Mouse (Mus musculus) midbrain, embryonic 15.5 days (tissue): ENCODE data around the gene Tango2. TPM values are rescaled to one million over a fixed set of nuclear protein-coding genes. Genes with fewer than 3 reads are reported as not detected.

ENCODE experiments used
- ATAC-seq: fragments of 200-750 bp; cut with Nextera tagmentation; replicated peaks from 2 replicates; pipeline ENCODE4 v1.8.0; 2017; ENCODE audit warnings: moderate TSS enrichment
- H3K27ac ChIP-seq: fragments of 300-500 bp; sonication (generic); 2 replicates; pipeline ENCODE4 v1.5.1; 2015; ENCODE audit warnings: mild to moderate bottlenecking, inconsistent platforms
- H3K27me3 ChIP-seq: fragments of 300-500 bp; sonication (generic); replicated peaks from 2 replicates; pipeline ENCODE4 v1.6.1; 2015; ENCODE audit warnings: inconsistent platforms
- H3K36me3 ChIP-seq: fragments of 300-500 bp; sonication (generic); replicated peaks from 2 replicates; pipeline ENCODE4 v1.6.1; 2015; ENCODE audit warnings: inconsistent platforms
- H3K4me1 ChIP-seq: fragments of 300-500 bp; sonication (generic); 2 replicates; pipeline ENCODE4 v1.6.1; 2015; ENCODE audit warnings: inconsistent platforms
- H3K4me2 ChIP-seq: fragments of 300-500 bp; sonication (generic); 2 replicates; pipeline ENCODE4 v1.6.1; 2015; ENCODE audit warnings: inconsistent platforms, mild to moderate bottlenecking, moderate library complexity
- H3K4me3 ChIP-seq: fragments of 300-500 bp; sonication (generic); 2 replicates; pipeline ENCODE4 v1.5.1; 2015; ENCODE audit warnings: mild to moderate bottlenecking, inconsistent platforms
- H3K9ac ChIP-seq: fragments of 300-500 bp; sonication (generic); 2 replicates; pipeline ENCODE4 v1.6.1; 2015; ENCODE audit warnings: mild to moderate bottlenecking, inconsistent platforms
- H3K9me3 ChIP-seq: fragments of 300-500 bp; sonication (generic); 2 replicates; pipeline ENCODE4 v1.6.1; 2016; ENCODE audit warnings: inconsistent platforms
- WGBS: fragments of 180-500 bp; shearing (Covaris S2); methylation state at CpG from one replicate; pipeline ENCODE4 v1.1.7; 2015; ENCODE audit warnings: mixed read lengths; 5-methylcytosine and 5-hydroxymethylcytosine counted together
- polyA plus RNA-seq: library from polyadenylated mRNA; unstranded; fragments of >200 nt; fragmentation: Nextera tagmentation; extraction: Ambion mirVana; gene quantifications from 2 replicates; pipeline ENCODE4 v1.2.1, GENCODE M21; 2015

The Tango2 gene
- polyA plus RNA-seq, 1 experiment from 2014 or later: 74.3 TPM

DNA sequence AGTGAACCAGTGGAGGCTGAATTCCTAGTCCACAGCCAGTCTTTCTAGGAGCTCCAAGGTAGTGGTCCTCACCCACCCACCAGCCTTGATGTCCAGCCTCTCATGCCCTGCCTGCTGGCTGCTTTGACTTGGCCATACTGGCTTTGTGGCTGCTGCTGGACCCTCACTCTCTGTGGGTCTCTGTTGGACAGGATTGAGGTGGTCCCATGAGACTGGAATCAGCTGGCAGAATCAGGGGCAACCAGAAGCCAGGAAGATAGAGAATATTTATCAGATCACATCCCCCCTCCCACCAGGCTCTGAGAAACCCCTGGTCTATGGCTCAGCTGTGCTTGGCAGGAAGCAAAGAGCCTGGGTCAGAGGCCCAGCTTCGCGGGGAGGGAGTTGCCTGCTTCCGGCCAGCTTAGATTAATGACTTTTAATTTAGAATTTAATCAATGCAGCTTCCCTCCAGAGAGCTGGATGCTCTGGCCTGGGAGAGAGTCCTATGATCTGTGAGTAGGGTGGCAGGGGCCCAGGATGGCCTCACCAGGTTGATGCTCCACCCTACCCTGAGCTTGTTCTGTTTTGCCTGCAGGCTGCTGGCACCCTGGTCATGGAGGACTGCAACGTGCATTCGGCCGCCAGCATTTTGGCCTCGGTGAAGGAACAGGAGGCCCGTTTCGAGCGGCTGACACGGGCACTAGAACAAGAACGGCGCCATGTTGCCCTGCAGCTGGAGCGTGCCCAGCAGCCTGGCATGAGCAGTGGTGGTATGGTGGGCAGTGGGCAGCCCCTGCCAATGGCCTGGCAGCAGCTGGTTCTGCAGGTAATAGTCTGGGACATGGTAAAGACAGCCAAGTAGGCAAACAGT is 40.9 kb upstream of the Tango2 start:
- Histone ChIP-seq H3K36me3 (no peaks in the 10 kb centered on the region), H3K9ac (no peak overlapping the region), H3K9me3 (no peaks in the 10 kb centered on the region), H3K27me3 (no peaks in the 10 kb centered on the region), H3K4me3 (no peak overlapping the region), H3K4me2 (no peak overlapping the region), H3K27ac (peak overlapping the region; percentile 32; the same call in 1 of the 2 replicates), H3K4me1 (peaks cover 43% of the 10 kb centered on the region)
- no peak for ATAC-seq
- WGBS: 74% methylated on average over 14 of the region's 14 CpGs

DNA sequence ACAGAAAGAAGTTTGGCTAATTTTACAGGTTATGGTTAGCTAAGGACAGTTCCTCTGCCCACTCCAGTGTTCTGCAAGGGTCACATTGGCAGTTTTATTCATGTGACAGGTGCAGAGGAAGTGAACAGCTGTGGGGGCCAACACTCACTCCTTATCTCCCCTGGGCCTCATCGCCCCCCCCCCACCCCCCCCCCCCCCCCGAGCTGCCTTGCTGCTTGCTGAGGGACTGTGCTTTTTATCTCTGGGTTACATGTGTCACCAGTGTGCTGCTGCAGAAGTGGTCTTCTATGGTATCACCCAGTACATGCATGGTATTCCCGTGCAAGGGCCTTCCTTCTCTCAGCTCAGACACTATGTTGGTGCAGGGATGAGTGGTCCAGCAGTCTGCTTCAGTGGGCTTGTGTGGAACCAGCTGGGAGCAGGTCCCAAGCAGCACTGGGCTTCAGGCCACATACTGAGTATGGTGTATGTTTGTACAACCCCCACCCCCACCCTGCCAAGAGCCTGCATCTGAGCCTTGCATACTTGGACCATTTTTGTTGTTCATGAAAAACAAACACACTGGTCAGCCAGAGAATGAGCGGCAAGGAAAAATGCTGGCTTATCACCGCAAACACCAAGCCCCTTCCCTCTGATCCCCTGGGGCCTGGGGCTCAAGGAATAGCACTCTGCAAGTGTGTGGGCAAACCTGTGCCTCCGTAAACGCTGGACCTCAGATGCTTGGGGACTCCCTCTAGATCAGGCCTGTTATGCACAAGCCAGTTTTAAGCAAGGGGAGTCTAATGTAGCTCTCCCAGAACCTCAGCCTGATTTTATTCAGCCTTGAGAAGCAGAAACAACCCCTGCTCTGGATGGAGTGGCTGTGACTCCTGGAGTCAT is 40.0 kb upstream of the Tango2 start:
- Histone ChIP-seq H3K9ac (no peak overlapping the region), H3K4me2 (no peak overlapping the region), H3K4me3 (no peak overlapping the region), H3K4me1 (peaks cover 39% of the 10 kb centered on the region), H3K27ac (peak overlapping the region; percentile 32; the same call in 1 of the 2 replicates), H3K36me3 (no peaks in the 10 kb centered on the region), H3K9me3 (no peaks in the 10 kb centered on the region), H3K27me3 (no peaks in the 10 kb centered on the region)
- WGBS: 37% methylated on average over 5 of the region's 7 CpGs
- ATAC-seq: no peak

DNA sequence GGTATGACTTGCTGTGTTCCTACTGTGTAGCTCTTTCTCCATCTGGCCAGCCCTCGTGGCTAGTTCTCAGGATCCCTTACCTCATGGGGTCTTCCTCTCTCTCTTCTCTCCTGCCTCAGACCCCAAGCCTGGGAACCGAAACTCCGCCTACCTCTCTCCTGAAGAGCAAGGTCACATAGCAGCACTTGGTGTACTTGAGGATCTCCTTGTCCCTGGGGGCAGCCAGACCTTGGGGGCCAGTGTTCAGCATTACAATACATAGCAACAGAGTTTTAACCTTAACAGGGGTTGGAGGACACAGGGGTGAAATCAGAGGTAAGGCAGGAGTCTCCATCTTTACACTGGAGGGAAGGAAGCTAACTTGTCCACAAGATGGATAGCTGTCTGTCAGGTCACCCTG is 39.1 kb upstream of the Tango2 start:
- H3K4me1 ChIP-seq: peaks cover 35% of the 10 kb centered on the region

DNA sequence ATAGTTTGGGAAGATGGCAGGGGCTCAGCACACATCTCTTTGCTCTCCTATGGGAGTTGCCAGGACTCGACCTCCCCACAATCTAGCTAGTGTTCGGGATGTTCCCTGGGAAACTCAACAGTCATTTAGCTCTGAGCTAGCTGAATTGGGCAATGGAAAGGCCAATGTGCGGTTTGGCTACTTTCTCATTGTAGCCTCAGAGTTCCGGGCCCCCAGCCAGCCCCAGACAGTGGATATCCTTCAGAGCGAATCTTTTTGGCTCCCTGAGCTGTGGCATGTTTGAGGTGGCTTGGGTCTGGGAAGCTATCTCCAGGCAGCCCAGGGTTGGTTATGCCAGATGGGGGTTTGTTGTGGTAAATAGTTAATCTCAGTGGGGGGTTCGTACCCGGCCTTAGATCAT is 38.5 kb upstream of the Tango2 start:
- H3K27ac ChIP-seq: 0 out of 2 replicates have a peak overlapping the region, but pooled peaks have one; percentile 7
- no peaks in the 10 kb centered on the region for H3K9me3 ChIP-seq
- H3K9ac ChIP-seq: no peak overlapping the region
- H3K27me3 ChIP-seq: no peaks in the 10 kb centered on the region
- H3K36me3 ChIP-seq: no peaks in the 10 kb centered on the region
- no peak for ATAC-seq
- peaks cover 39% of the 10 kb centered on the region for H3K4me1 ChIP-seq
- H3K4me3 ChIP-seq: no peak overlapping the region
- 72% methylated on average over 7 of the region's 7 CpGs for WGBS
- H3K4me2 ChIP-seq: no peak overlapping the region

More for the DNA sequence above, 39.1 kb upstream of the Tango2 start:
- Histone ChIP-seq H3K27me3 (no peaks in the 10 kb centered on the region), H3K27ac (no peak overlapping the region), H3K4me2 (no peak overlapping the region), H3K36me3 (no peaks in the 10 kb centered on the region), H3K4me3 (no peak overlapping the region), H3K9ac (no peak overlapping the region), H3K9me3 (no peaks in the 10 kb centered on the region)
- ATAC-seq: no peak
- WGBS: 59% methylated on average over 3 of the region's 3 CpGs

DNA sequence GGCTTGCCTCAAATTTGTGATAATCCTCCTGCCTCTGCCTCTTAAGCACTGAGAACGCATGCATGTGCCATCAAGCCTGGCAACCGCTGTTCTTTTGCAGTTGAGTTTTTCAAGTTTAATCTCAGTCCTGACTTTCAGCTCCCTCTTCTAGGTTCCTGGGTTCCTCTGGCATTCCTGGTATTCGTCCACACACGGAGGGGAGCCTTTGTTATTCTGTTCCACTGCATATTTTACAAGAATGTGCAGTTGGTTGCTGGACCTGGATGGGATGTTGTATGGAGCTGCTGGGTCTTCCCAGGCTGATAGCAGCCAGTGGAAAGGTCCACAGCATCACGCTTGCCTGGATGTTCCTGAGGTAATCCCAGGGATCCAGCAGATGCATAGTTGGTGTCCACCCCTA is 37.5 kb upstream of the Tango2 start:
- Histone ChIP-seq H3K27ac (no peak overlapping the region), H3K27me3 (no peaks in the 10 kb centered on the region), H3K4me3 (no peak overlapping the region), H3K9me3 (no peaks in the 10 kb centered on the region), H3K4me1 (peaks cover 49% of the 10 kb centered on the region), H3K9ac (no peak overlapping the region), H3K36me3 (no peaks in the 10 kb centered on the region), H3K4me2 (no peak overlapping the region)
- no peak for ATAC-seq
- WGBS: 58% methylated on average over 5 of the region's 5 CpGs

DNA sequence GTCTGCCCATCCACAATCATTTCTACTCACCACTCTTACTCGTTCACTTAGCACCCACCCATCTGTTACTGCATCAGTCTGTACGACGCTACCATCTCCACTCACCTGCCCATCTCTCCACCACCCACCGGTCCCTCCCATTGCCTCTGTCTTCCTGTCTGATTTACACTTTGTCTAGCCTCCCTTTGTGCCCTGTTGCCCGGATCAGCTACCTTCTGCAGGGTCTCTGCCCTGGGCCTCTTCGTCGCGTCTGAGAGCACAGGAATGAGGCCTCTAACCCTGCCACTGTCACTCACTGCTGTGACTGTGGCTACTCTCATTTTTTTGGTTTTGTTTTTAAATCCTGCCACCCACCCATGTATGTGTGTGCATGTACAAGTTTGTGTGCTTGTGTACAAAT is 36.8 kb upstream of the Tango2 start:
- no peak overlapping the region for H3K4me2 ChIP-seq
- 52% methylated on average over 8 of the region's 8 CpGs for WGBS
- no peak for ATAC-seq
- peaks cover 57% of the 10 kb centered on the region for H3K4me1 ChIP-seq
- H3K9ac ChIP-seq: no peak overlapping the region
- no peaks in the 10 kb centered on the region for H3K27me3 ChIP-seq
- no peak overlapping the region for H3K27ac ChIP-seq
- no peaks in the 10 kb centered on the region for H3K36me3 ChIP-seq
- no peaks in the 10 kb centered on the region for H3K9me3 ChIP-seq
- H3K4me3 ChIP-seq: no peak overlapping the region

DNA sequence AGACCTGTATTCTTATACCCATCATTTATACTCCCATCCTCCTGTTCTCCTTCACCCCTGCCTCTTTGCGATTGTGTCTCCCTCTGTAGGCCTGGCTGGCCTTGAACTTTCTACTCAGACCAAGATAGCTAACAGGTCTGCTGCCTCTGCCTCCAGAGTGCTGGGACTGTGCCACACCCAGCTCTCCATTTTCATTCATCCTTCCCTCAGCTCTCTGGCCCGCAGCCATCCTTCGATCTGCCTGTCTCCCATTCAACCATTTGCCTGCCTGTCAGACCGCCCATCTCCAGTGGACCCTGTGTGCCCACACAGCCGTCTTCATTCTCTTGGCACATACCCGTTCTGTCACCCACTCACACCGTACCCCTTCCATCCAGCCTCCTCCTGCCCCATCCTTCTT is 36.3 kb upstream of the Tango2 start:
- H3K4me1 ChIP-seq: peaks cover 60% of the 10 kb centered on the region
- H3K4me3 ChIP-seq: no peak overlapping the region
- H3K9me3 ChIP-seq: no peaks in the 10 kb centered on the region
- H3K27ac ChIP-seq: no peak overlapping the region
- no peak overlapping the region for H3K4me2 ChIP-seq
- 64% methylated on average over 7 of the region's 7 CpGs for WGBS
- no peaks in the 10 kb centered on the region for H3K27me3 ChIP-seq
- no peak for ATAC-seq
- H3K36me3 ChIP-seq: no peaks in the 10 kb centered on the region
- H3K9ac ChIP-seq: no peak overlapping the region

DNA sequence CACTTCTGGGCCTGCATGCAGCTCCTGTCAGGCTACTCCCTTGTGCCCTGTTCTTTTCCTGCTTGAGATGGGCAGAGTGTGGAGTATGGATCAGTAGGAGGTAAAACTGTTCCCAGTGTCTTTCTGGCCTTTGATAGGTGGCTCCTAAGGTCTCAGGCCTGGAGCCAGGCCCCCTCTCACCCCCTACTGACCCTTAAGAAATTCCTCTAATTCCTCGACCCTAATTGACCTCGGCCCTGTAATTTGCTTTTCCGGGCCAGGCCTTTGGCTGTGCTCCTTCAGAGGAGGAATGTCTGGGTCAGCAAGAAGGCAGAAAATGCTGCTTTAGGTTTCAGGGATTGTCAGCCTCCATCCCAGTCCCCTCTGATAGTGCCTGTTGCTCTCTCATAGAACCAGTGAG is 35.9 kb upstream of the Tango2 start:
- Histone ChIP-seq H3K9me3 (no peaks in the 10 kb centered on the region), H3K9ac (no peak overlapping the region), H3K4me3 (no peak overlapping the region), H3K27ac (no peak overlapping the region), H3K36me3 (no peaks in the 10 kb centered on the region), H3K27me3 (no peaks in the 10 kb centered on the region), H3K4me2 (no peak overlapping the region), H3K4me1 (peaks cover 60% of the 10 kb centered on the region)
- 11% methylated on average over 3 of the region's 3 CpGs for WGBS
- ATAC-seq: no peak

DNA sequence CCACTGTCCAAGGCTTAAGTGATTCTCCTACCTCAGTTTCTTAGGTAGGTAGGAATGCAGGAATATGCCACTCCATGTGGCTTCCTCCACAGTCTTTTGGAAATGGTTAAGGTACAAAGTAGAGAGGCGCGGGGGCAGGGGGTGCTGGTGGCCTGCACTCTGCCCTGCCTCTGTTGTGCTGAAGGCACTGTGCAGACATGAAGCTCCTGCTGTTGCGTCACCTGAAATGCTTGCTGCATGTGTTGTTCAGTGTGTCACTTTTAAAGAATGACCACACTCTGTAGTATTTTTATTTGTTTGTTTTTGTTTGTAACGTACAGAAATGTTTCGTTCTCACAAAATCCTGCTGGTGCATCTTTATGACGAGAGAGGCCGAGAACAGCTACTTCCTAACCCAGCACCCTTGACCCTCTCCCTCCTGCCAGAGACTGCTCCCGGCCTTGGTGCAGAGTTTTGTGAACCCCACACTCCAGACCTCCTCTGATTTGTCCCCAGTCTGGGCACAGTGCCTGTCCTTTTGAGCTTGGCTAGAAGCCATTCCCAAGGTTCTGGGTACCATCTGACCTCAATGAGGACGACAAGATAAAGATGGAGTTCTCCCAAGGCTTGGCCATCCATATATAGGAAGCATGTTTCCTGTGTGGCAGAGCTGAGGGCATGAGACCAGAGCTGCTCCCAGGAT is 35.3 kb upstream of the Tango2 start:
- Histone ChIP-seq H3K9ac (no peak overlapping the region), H3K27me3 (no peaks in the 10 kb centered on the region), H3K9me3 (no peaks in the 10 kb centered on the region), H3K36me3 (no peaks in the 10 kb centered on the region), H3K4me3 (no peak overlapping the region), H3K4me1 (peaks cover 60% of the 10 kb centered on the region), H3K4me2 (no peak overlapping the region), H3K27ac (no peak overlapping the region)
- ATAC-seq: no peak
- WGBS: 77% methylated on average over 9 of the region's 9 CpGs

DNA sequence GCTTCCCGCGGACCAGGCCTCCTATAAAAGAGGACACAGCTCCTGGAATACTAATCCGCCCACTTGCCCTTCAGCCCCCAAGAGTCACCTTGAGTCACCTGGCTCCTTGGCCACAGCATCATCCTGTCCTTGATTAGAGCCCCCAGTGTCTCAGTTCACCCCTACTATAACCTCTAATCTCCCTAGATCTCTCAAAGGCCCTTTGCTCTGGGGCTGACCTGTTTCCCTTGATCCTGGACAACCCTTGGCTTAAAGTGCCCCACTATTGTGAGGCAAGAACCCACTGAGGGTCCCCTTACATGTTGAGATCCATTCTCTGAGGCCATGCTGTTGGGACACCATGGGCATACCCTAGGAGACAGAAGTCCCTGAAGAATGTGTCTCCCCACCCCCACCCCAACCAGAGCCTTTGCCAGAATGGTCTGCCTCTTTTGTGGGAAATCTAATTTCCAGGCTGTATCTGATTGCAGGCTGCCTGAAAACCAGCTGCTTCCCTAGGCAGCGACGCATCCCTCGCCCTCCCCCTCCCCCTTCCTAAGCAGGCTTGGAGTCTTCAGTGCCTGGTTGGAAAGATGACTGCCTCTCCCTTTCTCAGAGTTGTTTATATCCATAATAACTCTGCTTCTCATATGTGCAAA is 33.8 kb upstream of the Tango2 start:
- Histone ChIP-seq H3K36me3 (no peaks in the 10 kb centered on the region), H3K27ac (peak overlapping the region; percentile 67), H3K4me2 (no peak overlapping the region), H3K9ac (no peak overlapping the region), H3K27me3 (no peaks in the 10 kb centered on the region), H3K4me1 (peaks cover 54% of the 10 kb centered on the region), H3K9me3 (no peaks in the 10 kb centered on the region), H3K4me3 (no peak overlapping the region)
- 41% methylated on average over 6 of the region's 6 CpGs for WGBS
- no peak; the same call in 1 of the 2 replicates for ATAC-seq

DNA sequence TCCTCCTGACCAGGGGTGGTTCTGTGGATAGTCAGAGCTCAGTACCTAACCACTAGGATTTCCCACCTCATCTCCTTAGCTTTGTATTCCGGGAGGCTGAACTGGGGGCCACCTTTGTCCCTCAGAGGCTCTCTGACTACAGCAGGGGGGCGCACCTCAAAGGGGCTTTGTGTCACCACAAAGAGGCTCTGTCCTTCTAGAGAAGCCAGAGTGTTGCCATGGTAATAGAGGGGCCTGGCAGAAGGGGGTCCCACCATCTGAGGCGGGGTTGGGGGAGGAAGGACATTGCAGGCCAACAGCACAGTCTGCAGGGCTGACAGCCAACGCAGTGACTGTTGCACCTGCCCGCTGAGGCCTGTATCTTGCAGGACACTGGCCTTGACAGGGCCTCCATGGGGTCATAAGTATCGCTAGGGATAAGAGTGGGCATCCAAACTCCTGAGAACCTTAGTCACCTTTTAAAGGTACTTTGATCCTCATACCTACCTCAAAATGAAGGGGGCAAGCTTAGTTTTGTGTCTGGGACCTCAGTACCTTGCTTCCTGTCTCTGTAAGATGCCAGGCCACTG is 32.7 kb upstream of the Tango2 start:
- Histone ChIP-seq H3K4me3 (no peak overlapping the region), H3K9ac (no peak overlapping the region), H3K27ac (peak overlapping the region; percentile 67), H3K27me3 (no peaks in the 10 kb centered on the region), H3K9me3 (no peaks in the 10 kb centered on the region), H3K36me3 (no peaks in the 10 kb centered on the region), H3K4me1 (peaks cover 55% of the 10 kb centered on the region), H3K4me2 (no peak overlapping the region)
- WGBS: 9% methylated on average over 6 of the region's 6 CpGs
- peak; percentile 64 for ATAC-seq
